Mouse (Mus musculus): ENCODE results near the gene Cacna1d.

Gene Cacna1d

DNA sequence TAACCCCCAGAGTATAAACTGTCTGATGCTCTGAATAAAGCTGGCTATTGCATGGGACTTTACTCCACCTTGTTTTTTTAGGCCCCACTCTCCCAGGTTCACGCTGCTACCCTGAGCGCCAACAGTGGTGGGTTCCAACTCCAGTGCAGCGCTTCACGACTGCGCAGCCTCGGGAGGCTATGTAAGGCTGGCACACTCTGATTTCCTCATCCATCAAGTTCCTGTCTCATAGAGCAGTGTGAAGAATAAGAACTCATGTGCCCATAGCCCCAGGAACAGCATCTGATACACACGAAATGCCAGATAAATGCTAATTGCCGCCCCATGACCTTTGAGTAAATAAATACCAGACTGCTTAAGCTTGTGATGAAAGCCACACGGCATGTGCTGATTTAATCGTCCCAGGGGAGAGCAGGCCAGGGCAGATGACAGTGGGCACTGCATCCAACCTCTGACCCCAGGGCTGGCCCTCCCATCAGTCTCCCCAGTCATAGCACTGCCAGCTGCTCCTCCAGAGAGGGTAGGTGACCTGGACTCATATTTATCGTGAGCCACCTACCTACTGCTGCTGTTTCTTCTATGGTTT, 352.8 kb downstream of the Cacna1d start:
- no peak for DNase-seq

- DNase-seq, result no peak
Measured at GRCm38 (mm10) chr14:30137961-30138360, 353.3 kb downstream of the Cacna1d start.

DNA sequence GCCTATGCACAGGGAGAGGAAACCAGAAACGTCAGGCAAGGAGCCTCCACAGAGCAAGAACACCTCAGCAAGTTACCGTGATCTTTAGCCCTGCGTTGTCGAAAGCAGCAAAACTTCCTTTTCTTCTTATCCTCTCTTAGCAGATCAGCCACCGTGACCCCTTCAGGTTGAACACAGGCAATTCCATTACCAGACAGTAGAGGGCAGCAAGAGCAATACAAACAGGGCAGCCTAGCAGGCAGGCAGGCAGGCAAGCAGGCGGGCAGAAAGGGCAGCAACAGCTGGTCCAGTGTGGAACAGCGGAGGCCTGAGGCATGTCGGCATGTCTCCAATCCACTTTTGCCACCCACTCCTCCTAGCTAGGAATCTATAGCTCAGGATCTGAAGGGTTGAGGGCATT, 354.3 kb downstream of the Cacna1d start:
- DNase-seq, result peak; percentile 71

DNA sequence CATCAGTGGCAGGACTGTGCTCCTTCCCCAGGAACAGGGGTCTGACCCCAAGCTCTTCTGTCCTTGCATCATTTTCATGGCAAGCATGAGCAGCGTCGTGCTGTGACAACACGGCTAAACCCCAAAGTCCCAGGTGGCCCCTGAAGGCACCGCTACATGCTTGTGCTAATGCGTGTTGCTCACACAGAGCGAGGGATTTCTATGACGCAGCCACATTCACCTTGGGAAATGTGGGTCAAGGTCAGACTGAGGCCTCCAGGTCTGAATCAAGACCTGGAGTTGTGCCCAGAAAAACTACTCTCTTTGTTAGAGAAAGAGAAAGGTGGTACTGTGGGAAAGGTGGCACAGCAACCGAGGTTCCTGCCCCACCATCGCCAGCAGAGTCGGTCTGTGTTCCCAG, 355.9 kb downstream of the Cacna1d start:
- no peak for DNase-seq

GRCm38 (mm10) chr14:30133684-30134083, 357.6 kb downstream of the Cacna1d start:
- DNase-seq, result no peak

DNA sequence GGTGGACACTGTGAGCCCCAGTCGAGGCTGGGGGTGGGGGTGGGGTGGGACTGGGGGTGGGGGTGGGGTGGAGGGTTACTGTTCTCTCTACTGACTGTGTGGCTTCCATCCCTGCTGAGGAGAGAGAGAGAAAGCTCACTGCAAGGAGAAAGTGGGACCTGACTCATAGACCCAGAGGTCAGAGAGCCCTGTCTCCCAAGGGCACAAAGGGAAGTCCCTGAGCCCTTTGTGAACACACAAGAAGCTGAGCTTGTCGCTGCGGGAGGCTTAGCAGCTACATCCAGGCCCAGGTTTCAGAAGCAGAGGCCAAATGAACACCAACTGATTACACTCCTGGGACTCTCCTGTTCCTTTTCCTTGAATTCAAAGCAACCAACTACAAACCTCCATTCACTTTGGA, 360.0 kb downstream of the Cacna1d start:
- no peak for DNase-seq

DNA sequence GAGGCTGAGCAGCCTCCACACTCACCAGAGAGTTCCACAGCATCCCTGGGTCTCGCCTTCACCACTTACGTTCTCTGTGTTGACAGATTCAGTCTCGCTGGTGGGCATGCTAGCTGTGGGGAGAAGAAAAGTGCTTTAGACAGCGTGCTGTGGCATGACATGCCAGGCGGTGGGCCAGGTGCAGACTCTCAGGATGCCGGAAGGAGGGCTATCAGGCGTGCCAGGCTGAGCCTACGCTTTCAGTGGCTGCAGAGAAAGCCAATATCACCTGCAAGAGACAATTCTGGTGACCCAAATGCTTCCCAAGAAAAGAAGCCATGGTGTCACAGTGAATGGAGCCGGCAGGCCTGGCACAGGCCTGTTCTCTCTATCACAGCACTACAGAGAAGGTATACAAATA, 361.2 kb downstream of the Cacna1d start:
- no peak for DNase-seq

DNA sequence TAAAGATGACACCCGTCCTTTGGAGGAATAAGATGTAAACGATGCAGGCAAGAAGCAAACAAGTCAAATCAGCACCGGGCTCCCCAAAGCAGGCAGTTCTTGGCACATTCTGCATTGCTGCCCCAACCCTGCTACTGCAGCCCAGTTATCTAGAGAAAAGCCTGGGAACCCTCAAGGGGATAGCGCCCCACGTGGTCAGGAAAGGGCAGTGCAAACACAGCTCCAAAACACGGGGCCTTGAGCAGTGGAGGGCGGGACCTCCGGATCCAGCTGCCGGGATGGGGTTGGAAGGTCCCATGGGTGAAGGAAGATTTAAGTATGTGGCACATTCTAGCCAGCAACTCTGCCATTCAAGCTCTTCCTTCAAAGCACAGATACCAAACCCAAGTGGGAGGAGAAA, 361.9 kb downstream of the Cacna1d start:
- no peak for DNase-seq

GRCm38 (mm10) chr14:30124951-30125690, 366.1 kb downstream of the Cacna1d start:
- no peak for DNase-seq

DNA sequence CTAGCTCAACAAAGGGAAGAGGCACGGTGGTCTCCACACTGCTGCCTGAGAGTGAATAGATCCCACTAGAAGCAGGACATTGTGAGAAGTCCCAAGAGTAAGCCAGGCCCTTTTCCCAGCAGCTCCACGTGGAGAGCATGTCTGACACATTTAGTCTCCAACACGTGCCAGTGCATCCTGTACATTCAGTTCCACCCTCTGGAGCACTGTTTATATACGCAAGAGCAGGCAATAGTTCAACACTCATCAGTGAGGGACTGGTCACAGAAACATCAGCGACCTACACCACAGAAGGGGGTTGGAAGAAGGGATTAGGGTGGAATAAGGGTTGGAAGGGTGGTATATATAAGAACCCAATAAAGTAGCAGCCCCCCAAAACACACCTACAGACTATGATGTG, 371.2 kb downstream of the Cacna1d start:
- no peak for DNase-seq

DNA sequence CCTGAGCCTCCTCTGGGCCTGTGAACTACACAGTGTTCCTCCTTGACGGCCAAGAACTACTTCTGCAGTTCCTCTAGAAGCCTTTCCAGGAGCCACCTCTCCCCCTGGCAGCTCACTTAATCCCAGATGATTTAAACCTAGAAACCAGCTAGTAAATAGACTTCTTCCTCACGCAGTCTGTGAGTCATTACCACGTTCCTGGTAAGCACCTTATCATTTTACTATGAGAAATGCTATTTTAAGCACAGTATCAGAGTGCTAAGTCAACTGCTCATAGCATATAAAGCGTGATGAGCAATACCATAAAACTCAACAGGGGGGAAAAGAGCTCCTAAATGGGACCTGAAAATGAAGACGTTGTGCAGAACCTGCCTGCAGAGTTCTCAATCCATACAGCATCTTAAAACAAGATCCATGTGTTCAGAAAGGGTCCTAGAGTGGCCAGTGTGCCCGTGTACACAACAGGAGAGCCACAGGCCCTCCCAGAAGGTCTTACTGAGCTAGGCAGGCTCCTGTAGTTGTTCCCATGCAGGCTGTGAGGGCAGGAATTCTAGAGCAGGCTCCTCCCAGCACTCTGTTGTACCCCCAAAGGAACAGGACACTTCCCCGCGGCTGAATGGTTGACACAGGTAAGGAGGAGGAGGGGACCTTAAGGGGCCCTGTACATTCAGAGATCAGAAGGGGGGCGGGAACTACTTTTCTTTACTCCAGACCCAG, 377.7 kb downstream of the Cacna1d start:
- DNase-seq, result no peak

- no peak for DNase-seq
Measured at GRCm38 (mm10) chr14:30109079-30109478, 382.2 kb downstream of the Cacna1d start.

DNA sequence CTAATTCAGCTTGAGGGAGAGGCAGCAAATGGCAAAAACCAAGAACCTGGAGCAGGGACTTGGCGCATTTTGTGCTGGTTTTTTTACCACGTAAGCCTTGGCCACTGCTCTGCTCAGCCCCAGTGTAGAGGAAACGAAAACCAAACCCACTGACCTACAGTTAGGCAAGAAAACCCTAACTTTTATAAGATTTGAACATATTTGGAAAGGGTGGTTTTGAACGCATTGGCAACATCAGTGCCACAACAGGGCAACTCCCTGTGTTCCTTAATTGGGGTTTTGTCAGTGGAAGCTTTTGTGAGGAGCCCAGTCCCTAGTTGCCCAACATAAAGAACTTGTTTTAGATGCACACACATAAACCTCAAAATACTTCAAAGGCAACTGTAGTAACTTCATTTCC, 384.7 kb downstream of the Cacna1d start:
- DNase-seq, result no peak

GRCm38 (mm10) chr14:30105551-30105950, 385.7 kb downstream of the Cacna1d start:
- no peak for DNase-seq

- no peak for DNase-seq
Measured at GRCm38 (mm10) chr14:30103946-30104536, 387.2 kb downstream of the Cacna1d start.

DNA sequence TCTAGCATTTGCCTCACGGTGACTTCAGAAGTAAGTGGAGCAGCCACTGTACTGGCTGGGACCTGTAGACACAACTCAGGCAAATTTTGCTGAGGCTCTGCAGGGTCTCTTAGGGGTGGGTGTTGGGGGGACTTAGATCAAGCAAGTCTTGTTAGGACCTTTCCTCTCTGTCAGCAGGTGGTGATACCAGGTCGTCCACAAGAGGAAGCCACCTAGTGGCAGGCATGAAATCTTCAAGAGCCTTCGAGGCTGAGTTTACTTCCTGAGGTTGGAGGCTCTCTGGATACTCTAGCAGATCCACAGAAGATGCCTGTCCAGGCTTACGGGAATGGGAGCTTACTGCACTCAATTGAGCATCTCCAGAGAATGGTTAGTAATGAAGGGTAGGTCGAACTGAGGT, 394.0 kb downstream of the Cacna1d start:
- peak; percentile 24 for DNase-seq

- no peak for DNase-seq
Measured at GRCm38 (mm10) chr14:30092426-30092825, 398.8 kb downstream of the Cacna1d start.

DNA sequence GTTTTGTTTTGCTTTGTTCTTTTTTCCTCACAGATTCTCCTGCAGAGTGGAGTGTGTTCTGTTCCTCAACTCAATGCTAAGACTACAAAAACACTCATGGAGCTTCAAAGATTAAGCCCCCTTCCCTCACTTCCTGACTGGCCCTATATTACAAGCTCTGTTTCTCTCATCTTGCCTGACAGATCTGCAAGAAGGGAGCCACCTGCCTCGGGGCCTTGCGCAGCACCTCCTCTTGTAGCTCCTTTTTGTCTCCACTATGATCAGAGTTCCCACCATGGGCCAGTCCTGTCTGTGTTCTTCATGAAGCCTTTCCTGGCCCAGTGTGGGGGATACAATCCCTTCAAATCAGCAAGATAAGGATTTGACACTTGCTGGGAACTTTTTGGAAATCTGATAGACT, 399.2 kb downstream of the Cacna1d start:
- no peak for DNase-seq

GRCm38 (mm10) chr14:30079729-30080128, 411.5 kb downstream of the Cacna1d start:
- DNase-seq, result no peak

GRCm38 (mm10) chr14:30078115-30078808, 413.0 kb downstream of the Cacna1d start:
- peak; percentile 72 for DNase-seq

GRCm38 (mm10) chr14:30075268-30075887, 415.9 kb downstream of the Cacna1d start:
- no peak for DNase-seq

DNA sequence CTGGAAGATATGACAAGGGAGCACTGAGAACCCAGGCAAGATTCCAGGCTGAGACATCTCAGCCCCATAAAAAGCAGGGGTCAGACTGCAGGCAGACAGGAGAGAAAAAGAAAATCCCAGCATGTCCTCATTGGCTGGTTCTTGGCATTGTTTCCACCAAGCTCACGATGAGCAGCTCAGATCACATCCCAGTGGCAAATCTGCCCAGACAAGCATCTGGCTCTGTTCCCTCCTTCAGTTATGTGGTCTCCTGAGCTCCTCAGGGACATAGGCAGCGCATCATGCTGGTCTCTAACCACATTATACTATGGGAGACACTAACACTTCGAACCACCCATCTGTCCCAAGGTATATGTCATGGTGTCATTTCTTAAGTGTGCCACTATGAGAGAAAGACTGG, 422.7 kb downstream of the Cacna1d start:
- no peak for DNase-seq

DNA sequence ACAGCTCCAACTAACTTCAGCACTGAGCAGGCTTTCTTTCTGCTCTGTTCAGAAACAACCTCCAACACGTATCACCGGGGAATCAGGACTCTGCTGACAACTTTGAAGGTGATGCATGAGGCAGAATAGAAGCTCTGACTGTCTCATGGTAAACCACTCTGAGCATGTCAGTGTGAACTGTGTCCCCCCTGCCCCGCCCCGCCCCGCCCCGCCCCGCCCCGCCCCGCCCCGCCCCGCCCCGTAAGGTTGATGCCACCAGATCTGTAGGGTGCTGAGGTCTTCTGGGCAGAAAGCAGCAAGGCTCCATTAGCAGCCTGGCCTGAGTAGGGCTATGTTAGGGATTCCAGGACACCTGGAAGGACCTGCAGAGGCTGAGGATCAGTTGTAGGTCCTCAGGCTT, 424.5 kb downstream of the Cacna1d start:
- DNase-seq, result no peak
